Mouse (Mus musculus) limb, embryonic 14.5 days (tissue): ENCODE measurements around the gene Stom. TPM values are rescaled to one million over a fixed set of nuclear protein-coding genes. Genes with fewer than 3 reads are reported as not detected.

Experiments used
- ATAC-seq: fragments of 200-750 bp; cut with Nextera tagmentation; 2 replicates; pipeline ENCODE4 v1.8.0; 2017; ENCODE audit warnings: low read depth, moderate number of reproducible peaks, moderate TSS enrichment; ENCODE audit not compliant: low FRiP score
- DNase-seq: peaks from one replicate; pipeline ENCODE4 v3.0.0-alpha.2; 2015; ENCODE audit warnings: low spot score
- H3K27ac ChIP-seq: fragments of 300-500 bp; sonication (generic); replicated peaks from 2 replicates; pipeline ENCODE4 v1.5.1; 2014; ENCODE audit warnings: low read depth, mild to moderate bottlenecking, low read length, moderate library complexity, mixed read lengths
- H3K27me3 ChIP-seq: fragments of 300-500 bp; sonication (generic); 2 replicates; pipeline ENCODE4 v1.6.1; 2014; ENCODE audit warnings: low read length, mixed read lengths; ENCODE audit not compliant: control insufficient read depth, insufficient read depth
- H3K36me3 ChIP-seq: fragments of 300-500 bp; sonication (generic); 2 replicates; pipeline ENCODE4 v1.6.1; 2014; ENCODE audit warnings: mild to moderate bottlenecking, low read length, moderate library complexity, mixed read lengths; ENCODE audit not compliant: control insufficient read depth, insufficient read depth
- H3K4me1 ChIP-seq: fragments of 300-500 bp; sonication (generic); 2 replicates; pipeline ENCODE4 v1.6.1; 2014; ENCODE audit warnings: antibody characterized with exemption, low read length, mixed read lengths; ENCODE audit not compliant: control insufficient read depth, insufficient read depth
- H3K4me2 ChIP-seq: fragments of 300-500 bp; sonication (generic); replicated peaks from 2 replicates; pipeline ENCODE4 v1.6.1; 2014; ENCODE audit warnings: low read depth, mild to moderate bottlenecking, low read length, moderate library complexity; ENCODE audit not compliant: severe bottlenecking
- H3K4me3 ChIP-seq: fragments of 300-500 bp; sonication (generic); replicated peaks from 2 replicates; pipeline ENCODE4 v1.5.1; 2014; ENCODE audit warnings: low read length
- H3K9ac ChIP-seq: fragments of 300-500 bp; sonication (generic); 2 replicates; pipeline ENCODE4 v1.6.1; 2014; ENCODE audit warnings: mild to moderate bottlenecking, low read depth, low read length, moderate library complexity; ENCODE audit not compliant: severe bottlenecking
- H3K9me3 ChIP-seq: fragments of 300-500 bp; sonication (generic); 2 replicates; pipeline ENCODE4 v1.6.1; 2016; ENCODE audit warnings: low read length; ENCODE audit not compliant: control insufficient read depth
- POLR2A ChIP-seq: fragments of 200-500 bp; IDR thresholded peaks from 2 replicates; pipeline ENCODE4 v1.8.0; 2012; ENCODE audit warnings: inconsistent platforms, mild to moderate bottlenecking, moderate library complexity, borderline replicate concordance; ENCODE audit not compliant: insufficient read depth, insufficient read length; ENCODE audit errors: extremely low read depth
- WGBS: fragments of 180-500 bp; shearing (Covaris S2); extraction: QIAGEN DNeasy Blood & Tissue Kit; methylation state at CpG from one replicate; pipeline ENCODE4 v1.1.7; 2014; 5-methylcytosine and 5-hydroxymethylcytosine counted together
- polyA plus RNA-seq, 2 experiments: library from polyadenylated mRNA; depleted of rRNA in 1 of 2; stranded (reverse) in 1 of 2; unstranded in 1 of 2; fragments of >200 nt; fragmentation: Nextera tagmentation in 1 of 2; extraction: Ambion mirVana in 1 of 2; gene quantifications; 2 replicates each; pipeline versions ENCODE4 v1.2.1 to v1.2.3; 2012 to 2014

Stom gene
- polyA plus RNA-seq, 2 experiments: 14.0 to 19.1 TPM

- Histone ChIP-seq H3K4me2 (no peak overlapping the region), H3K4me3 (no peak overlapping the region), H3K27me3 (no peaks in the 10 kb centered on the region), H3K9ac (no peak overlapping the region), H3K36me3 (no peaks in the 10 kb centered on the region), H3K4me1 (peaks cover 14% of the 10 kb centered on the region), H3K27ac (no peak overlapping the region), H3K9me3 (no peaks in the 10 kb centered on the region)
- ATAC-seq (no peak), DNase-seq (no peak)
- no peak for TF ChIP-seq POLR2A
- 43% methylated on average over 1 of the region's 1 CpGs for WGBS
Observed at GRCm38 (mm10) chr2:35338036-35338435, 1.3 kb upstream of the Stom start.

- Histone ChIP-seq H3K4me2 (peak overlapping the region; percentile 99), H3K9me3 (no peaks in the 10 kb centered on the region), H3K4me1 (peaks cover 14% of the 10 kb centered on the region), H3K4me3 (peak overlapping the region; percentile 66), H3K27me3 (no peaks in the 10 kb centered on the region), H3K9ac (peak overlapping the region; percentile 71; the same call in 1 of the 2 replicates), H3K27ac (no peak overlapping the region), H3K36me3 (no peaks in the 10 kb centered on the region)
- DNase-seq (no peak), ATAC-seq (no peak)
- 44% methylated on average over 10 of the region's 10 CpGs for WGBS
- no peak for TF ChIP-seq POLR2A
Observed at GRCm38 (mm10) chr2:35337419-35337818, 643 bp upstream of the Stom start.

GRCm38 (mm10) chr2:35335620-35336019 lies 1.2 kb downstream of the Stom start:
- H3K4me3 ChIP-seq: peak overlapping the region; percentile 66
- H3K36me3 ChIP-seq: no peaks in the 10 kb centered on the region
- H3K27ac ChIP-seq: no peak overlapping the region
- no peaks in the 10 kb centered on the region for H3K27me3 ChIP-seq
- TF ChIP-seq POLR2A: no peak
- H3K9ac ChIP-seq: peak overlapping the region; percentile 71
- WGBS: 9% methylated on average over 7 of the region's 7 CpGs
- no peaks in the 10 kb centered on the region for H3K9me3 ChIP-seq
- DNase-seq: no peak
- ATAC-seq: no peak
- H3K4me1 ChIP-seq: peaks cover 18% of the 10 kb centered on the region
- peak overlapping the region; percentile 99 for H3K4me2 ChIP-seq

GRCm38 (mm10) chr2:35333670-35334069 lies 3.1 kb downstream of the Stom start:
- no peak for TF ChIP-seq POLR2A
- DNase-seq: no peak
- H3K36me3 ChIP-seq: no peaks in the 10 kb centered on the region
- H3K27me3 ChIP-seq: no peaks in the 10 kb centered on the region
- no peak for ATAC-seq
- no peaks in the 10 kb centered on the region for H3K9me3 ChIP-seq
- no peak overlapping the region for H3K27ac ChIP-seq
- no peak overlapping the region for H3K9ac ChIP-seq
- peaks cover 18% of the 10 kb centered on the region for H3K4me1 ChIP-seq
- H3K4me2 ChIP-seq: no peak overlapping the region
- H3K4me3 ChIP-seq: no peak overlapping the region

- WGBS: 27% methylated on average over 2 of the region's 2 CpGs
- no peaks in the 10 kb centered on the region for H3K27me3 ChIP-seq
- H3K27ac ChIP-seq: no peak overlapping the region
- H3K4me1 ChIP-seq: peaks cover 12% of the 10 kb centered on the region
- H3K9ac ChIP-seq: no peak overlapping the region
- no peak overlapping the region for H3K4me3 ChIP-seq
- no peak for TF ChIP-seq POLR2A
- ATAC-seq: no peak
- DNase-seq: no peak
- no peak overlapping the region for H3K4me2 ChIP-seq
- H3K36me3 ChIP-seq: no peaks in the 10 kb centered on the region
- no peaks in the 10 kb centered on the region for H3K9me3 ChIP-seq
Observed at GRCm38 (mm10) chr2:35331205-35331604, 5.6 kb downstream of the Stom start.

GRCm38 (mm10) chr2:35329061-35329460 lies 7.7 kb downstream of the Stom start:
- Histone ChIP-seq H3K9me3 (no peaks in the 10 kb centered on the region), H3K4me1 (0 out of 2 replicates have a peak, but pooled peaks cover 3% of the 10 kb centered on the region), H3K36me3 (no peaks in the 10 kb centered on the region), H3K4me3 (no peak overlapping the region), H3K27ac (no peak overlapping the region), H3K4me2 (no peak overlapping the region), H3K27me3 (no peaks in the 10 kb centered on the region), H3K9ac (no peak overlapping the region)
- ATAC-seq: no peak
- no peak for DNase-seq
- 85% methylated on average over 2 of the region's 2 CpGs for WGBS
- no peak for TF ChIP-seq POLR2A
